Mouse (Mus musculus): ENCODE measurements around the gene Pdgfd. TPM values are rescaled to one million over a fixed set of nuclear protein-coding genes. Genes with fewer than 3 reads are reported as not detected.
A peak's percentile ranks its signal among the peaks of the same experiment; 100 is the strongest.

Pdgfd gene
- polyA plus RNA-seq, 2 experiments = 5.7 to 10.9 TPM

DNA sequence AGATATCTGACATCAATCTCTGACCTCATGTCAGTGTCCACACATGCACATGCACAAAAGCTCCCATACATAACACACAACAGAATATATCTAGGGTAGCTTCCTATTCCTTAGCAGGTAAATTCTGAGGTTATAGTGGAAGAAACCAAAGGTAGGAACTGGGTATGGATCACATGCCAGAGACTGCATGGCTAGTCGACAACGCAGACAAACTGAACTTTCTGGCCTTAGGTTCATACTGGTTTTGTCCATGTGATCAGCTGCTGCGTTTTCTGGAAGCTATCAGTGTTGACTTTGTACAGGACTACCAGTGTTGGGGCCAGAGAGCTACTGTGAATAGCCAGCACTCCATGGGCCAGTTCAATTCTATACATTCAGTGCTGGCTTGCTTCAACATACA lies 170.0 kb downstream of the Pdgfd start:
- TF ChIP-seq POLR2A (IDR thresholded peaks at IDR 0.05; ENCODE audit: borderline replicate concordance, extremely low read depth, insufficient read depth, insufficient read length) = no peak
- Histone ChIP-seq H3K27ac (replicated peaks; ENCODE audit: low read depth, low read length) (no peak overlapping the region), H3K9ac (ENCODE audit: low read depth, low read length, severe bottlenecking) (no peak overlapping the region), H3K36me3 (ENCODE audit: control insufficient read depth, insufficient read depth, low read length) (no peaks in the 10 kb centered on the region), H3K4me1 (ENCODE audit: control insufficient read depth, insufficient read depth, low read length) (no peaks in the 10 kb centered on the region), H3K27me3 (ENCODE audit: control insufficient read depth, insufficient read depth, low read length) (no peaks in the 10 kb centered on the region), H3K4me2 (replicated peaks; ENCODE audit: low read depth, low read length, severe bottlenecking) (no peak overlapping the region), H3K9me3 (ENCODE audit: control insufficient read depth, low read length) (no peaks in the 10 kb centered on the region), H3K4me3 (replicated peaks; ENCODE audit: low read length) (no peak overlapping the region)
- 94% methylated on average over 3 of the region's 3 CpGs for WGBS
- DNase-seq (ENCODE audit: low spot score) (no peak), ATAC-seq (ENCODE audit: low FRiP score, low read depth) (no peak)

DNA sequence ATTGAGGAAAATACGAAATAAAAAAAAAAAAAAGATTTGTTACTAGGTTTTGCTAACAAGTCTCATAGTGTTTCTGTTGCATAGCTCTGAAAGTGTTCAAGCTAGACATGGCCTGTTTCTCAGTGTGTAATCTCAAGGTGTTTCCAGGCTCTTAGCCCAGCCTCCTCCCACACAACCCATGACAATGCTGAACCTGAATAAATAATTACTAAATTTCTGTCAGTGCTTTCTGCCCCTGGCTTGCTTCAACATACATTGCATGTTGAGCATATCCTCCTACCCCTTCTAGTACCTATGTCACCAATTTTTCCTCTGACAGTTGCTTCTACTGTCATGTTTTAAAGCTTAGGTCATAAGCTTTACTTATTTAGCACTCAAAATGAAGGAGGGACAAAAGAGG lies 171.0 kb downstream of the Pdgfd start:
- Histone ChIP-seq H3K4me1 (ENCODE audit: control insufficient read depth, insufficient read depth, low read length) (no peaks in the 10 kb centered on the region), H3K27me3 (ENCODE audit: control insufficient read depth, insufficient read depth, low read length) (no peaks in the 10 kb centered on the region), H3K4me2 (replicated peaks; ENCODE audit: low read depth, low read length, severe bottlenecking) (no peak overlapping the region), H3K9me3 (ENCODE audit: control insufficient read depth, low read length) (no peaks in the 10 kb centered on the region), H3K27ac (replicated peaks; ENCODE audit: low read depth, low read length) (no peak overlapping the region), H3K4me3 (replicated peaks; ENCODE audit: low read length) (no peak overlapping the region), H3K36me3 (ENCODE audit: control insufficient read depth, insufficient read depth, low read length) (no peaks in the 10 kb centered on the region), H3K9ac (ENCODE audit: low read depth, low read length, severe bottlenecking) (no peak overlapping the region)
- DNase-seq (ENCODE audit: low spot score) (no peak), ATAC-seq (ENCODE audit: low FRiP score, low read depth) (no peak)
- TF ChIP-seq POLR2A (IDR thresholded peaks at IDR 0.05; ENCODE audit: borderline replicate concordance, extremely low read depth, insufficient read depth, insufficient read length) = no peak
- 81% methylated on average over 1 of the region's 1 CpGs for WGBS

DNA sequence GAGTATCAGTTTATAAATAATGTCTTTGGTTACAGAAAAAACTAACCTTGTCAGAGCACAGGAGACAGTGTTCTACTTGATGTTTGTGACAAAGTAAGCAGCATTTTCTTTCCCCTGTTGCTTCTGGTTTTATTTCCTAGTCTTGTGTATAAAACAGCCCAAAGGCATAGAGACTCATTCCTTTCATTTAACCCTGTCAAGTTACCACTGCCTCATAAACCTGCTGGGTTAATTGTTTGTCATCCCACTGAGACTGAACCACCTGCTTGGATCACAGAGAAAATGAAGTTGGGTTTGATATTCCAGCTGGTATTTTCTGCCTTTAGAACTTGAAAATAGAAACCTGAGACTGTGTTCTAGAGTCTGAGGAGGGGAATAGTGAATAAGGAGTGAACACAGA lies 172.4 kb downstream of the Pdgfd start:
- no peak for TF ChIP-seq POLR2A (IDR thresholded peaks at IDR 0.05; ENCODE audit: borderline replicate concordance, extremely low read depth, insufficient read depth, insufficient read length)
- Histone ChIP-seq H3K9me3 (ENCODE audit: control insufficient read depth, low read length) (no peaks in the 10 kb centered on the region), H3K36me3 (ENCODE audit: control insufficient read depth, insufficient read depth, low read length) (no peaks in the 10 kb centered on the region), H3K4me1 (ENCODE audit: control insufficient read depth, insufficient read depth, low read length) (no peaks in the 10 kb centered on the region), H3K4me2 (replicated peaks; ENCODE audit: low read depth, low read length, severe bottlenecking) (no peak overlapping the region), H3K27me3 (ENCODE audit: control insufficient read depth, insufficient read depth, low read length) (no peaks in the 10 kb centered on the region), H3K4me3 (replicated peaks; ENCODE audit: low read length) (no peak overlapping the region), H3K27ac (replicated peaks; ENCODE audit: low read depth, low read length) (no peak overlapping the region), H3K9ac (ENCODE audit: low read depth, low read length, severe bottlenecking) (no peak overlapping the region)
- no peak for ATAC-seq (ENCODE audit: low FRiP score, low read depth)
- no peak for DNase-seq (ENCODE audit: low spot score)

DNA sequence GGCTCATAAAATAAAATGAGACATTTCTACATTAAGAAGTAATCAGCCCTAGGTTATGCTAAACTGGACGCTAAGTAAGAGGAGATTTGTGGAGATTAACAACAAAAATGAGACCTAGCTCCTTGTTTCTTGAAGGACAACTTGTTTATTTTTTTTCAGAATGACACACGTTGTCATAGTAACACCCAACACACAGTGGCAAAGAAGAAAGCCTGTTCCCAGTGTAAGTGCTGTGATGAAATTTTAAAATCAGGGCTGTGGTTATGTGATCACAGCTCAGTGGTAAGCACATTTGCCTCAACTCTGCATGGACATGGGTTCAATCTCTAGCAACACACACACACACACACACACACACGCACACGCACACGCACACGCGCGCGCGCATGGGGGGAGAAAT lies 174.5 kb downstream of the Pdgfd start:
- TF ChIP-seq POLR2A (IDR thresholded peaks at IDR 0.05; ENCODE audit: borderline replicate concordance, extremely low read depth, insufficient read depth, insufficient read length) = no peak
- no peak overlapping the region for H3K9ac ChIP-seq (ENCODE audit: low read depth, low read length, severe bottlenecking)
- no peak overlapping the region for H3K4me2 ChIP-seq (replicated peaks; ENCODE audit: low read depth, low read length, severe bottlenecking)
- no peak overlapping the region for H3K27ac ChIP-seq (replicated peaks; ENCODE audit: low read depth, low read length)
- no peak overlapping the region for H3K4me3 ChIP-seq (replicated peaks; ENCODE audit: low read length)
- 90% methylated on average over 10 of the region's 10 CpGs for WGBS
- no peak for DNase-seq (ENCODE audit: low spot score)
- ATAC-seq (ENCODE audit: low FRiP score, low read depth) = no peak
- H3K9me3 ChIP-seq (ENCODE audit: control insufficient read depth, low read length) = no peaks in the 10 kb centered on the region
- H3K27me3 ChIP-seq (ENCODE audit: control insufficient read depth, insufficient read depth, low read length) = no peaks in the 10 kb centered on the region
- H3K36me3 ChIP-seq (ENCODE audit: control insufficient read depth, insufficient read depth, low read length) = no peaks in the 10 kb centered on the region
- H3K4me1 ChIP-seq (ENCODE audit: control insufficient read depth, insufficient read depth, low read length) = no peaks in the 10 kb centered on the region

DNA sequence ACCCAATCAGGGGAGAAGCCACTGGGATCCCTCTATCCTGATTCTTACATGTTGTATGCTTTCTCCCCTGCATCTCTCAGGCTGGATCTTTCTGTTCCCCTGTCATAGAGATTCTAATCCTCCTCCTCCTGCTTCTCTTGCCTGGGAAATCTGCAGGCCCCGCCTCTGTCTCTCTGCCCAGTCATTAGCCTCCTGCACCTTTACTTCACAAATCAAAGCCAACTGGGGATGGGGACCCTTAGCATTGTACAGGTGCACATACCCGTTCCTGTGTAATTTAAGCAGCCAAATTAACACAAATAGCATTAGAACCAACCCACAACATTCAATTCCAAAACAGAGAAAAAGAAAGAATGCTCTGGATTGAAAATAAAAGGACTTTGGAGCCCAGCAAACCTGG lies 176.1 kb downstream of the Pdgfd start:
- Histone ChIP-seq H3K27ac (replicated peaks; ENCODE audit: low read depth, low read length) (no peak overlapping the region), H3K27me3 (ENCODE audit: control insufficient read depth, insufficient read depth, low read length) (no peaks in the 10 kb centered on the region), H3K4me3 (replicated peaks; ENCODE audit: low read length) (no peak overlapping the region), H3K4me1 (ENCODE audit: control insufficient read depth, insufficient read depth, low read length) (no peaks in the 10 kb centered on the region), H3K4me2 (replicated peaks; ENCODE audit: low read depth, low read length, severe bottlenecking) (no peak overlapping the region), H3K9ac (ENCODE audit: low read depth, low read length, severe bottlenecking) (no peak overlapping the region), H3K9me3 (ENCODE audit: control insufficient read depth, low read length) (no peaks in the 10 kb centered on the region), H3K36me3 (ENCODE audit: control insufficient read depth, insufficient read depth, low read length) (no peaks in the 10 kb centered on the region)
- 39% methylated on average over 2 of the region's 2 CpGs for WGBS
- ATAC-seq (ENCODE audit: low FRiP score, low read depth) = no peak
- DNase-seq (ENCODE audit: low spot score) = no peak
- TF ChIP-seq POLR2A (IDR thresholded peaks at IDR 0.05; ENCODE audit: borderline replicate concordance, extremely low read depth, insufficient read depth, insufficient read length) = no peak

DNA sequence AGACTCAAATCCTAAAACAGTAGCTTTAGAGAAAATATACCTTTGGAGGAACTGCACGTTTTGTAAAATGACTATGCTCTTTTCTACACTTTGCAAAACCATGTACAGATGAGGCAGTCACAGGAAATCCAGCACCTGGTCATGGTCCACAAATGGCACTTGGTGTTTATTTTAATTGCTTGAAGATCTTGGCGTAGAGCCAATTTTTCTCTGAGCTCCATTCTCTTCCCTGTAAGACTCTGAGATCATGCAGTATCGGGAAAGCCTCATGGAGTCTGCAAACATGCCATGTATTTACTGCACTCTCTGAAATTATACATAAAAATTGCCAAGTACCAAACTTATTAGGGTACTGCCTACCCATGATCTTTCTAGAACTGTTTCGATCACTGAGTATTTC lies 176.5 kb downstream of the Pdgfd start:
- no peaks in the 10 kb centered on the region for H3K4me1 ChIP-seq (ENCODE audit: control insufficient read depth, insufficient read depth, low read length)
- DNase-seq (ENCODE audit: low spot score) (peak; percentile 66), ATAC-seq (ENCODE audit: low FRiP score, low read depth) (peak; percentile 55; the same call in 1 of the 2 replicates)
- H3K9me3 ChIP-seq (ENCODE audit: control insufficient read depth, low read length) = no peaks in the 10 kb centered on the region
- whole genome bisulfite sequencing = 47% methylated on average over 4 of the region's 4 CpGs
- no peak overlapping the region for H3K4me2 ChIP-seq (replicated peaks; ENCODE audit: low read depth, low read length, severe bottlenecking)
- no peak overlapping the region; the same call in 1 of the 2 replicates for H3K27ac ChIP-seq (replicated peaks; ENCODE audit: low read depth, low read length)
- H3K9ac ChIP-seq (ENCODE audit: low read depth, low read length, severe bottlenecking) = no peak overlapping the region
- H3K4me3 ChIP-seq (replicated peaks; ENCODE audit: low read length) = no peak overlapping the region
- no peaks in the 10 kb centered on the region for H3K36me3 ChIP-seq (ENCODE audit: control insufficient read depth, insufficient read depth, low read length)
- TF ChIP-seq POLR2A (IDR thresholded peaks at IDR 0.05; ENCODE audit: borderline replicate concordance, extremely low read depth, insufficient read depth, insufficient read length) = no peak
- H3K27me3 ChIP-seq (ENCODE audit: control insufficient read depth, insufficient read depth, low read length) = no peaks in the 10 kb centered on the region

Measured in limb, embryonic 14.5 days (tissue).